Mouse (Mus musculus) lung, embryonic 16.5 days (tissue): Measurements from ENCODE around the gene March7. TPM values are rescaled to one million over a fixed set of nuclear protein-coding genes. Genes with fewer than 3 reads are reported as not detected.

Experiments used
- ATAC-seq: fragments of 200-750 bp; cut with Nextera tagmentation; 2 replicates; pipeline ENCODE4 v1.8.0; 2017; ENCODE audit warnings: low read depth, mild to moderate bottlenecking, moderate library complexity
- H3K27ac ChIP-seq: fragments of 300-500 bp; sonication (generic); 2 replicates; pipeline ENCODE4 v1.5.1; 2014; ENCODE audit warnings: mild to moderate bottlenecking, control low read depth, low read length
- H3K27me3 ChIP-seq: fragments of 300-500 bp; sonication (generic); 2 replicates; pipeline ENCODE4 v1.6.1; 2014; ENCODE audit warnings: low read depth, low read length, mixed read lengths; ENCODE audit not compliant: control insufficient read depth, insufficient read depth
- H3K36me3 ChIP-seq: fragments of 300-500 bp; sonication (generic); 2 replicates; pipeline ENCODE4 v1.6.1; 2014; ENCODE audit warnings: low read length; ENCODE audit not compliant: control insufficient read depth, insufficient read depth
- H3K4me1 ChIP-seq: fragments of 300-500 bp; sonication (generic); replicated peaks from 2 replicates; pipeline ENCODE4 v1.6.1; 2014; ENCODE audit warnings: low read length, mixed read lengths; ENCODE audit not compliant: control insufficient read depth, insufficient read depth
- H3K4me2 ChIP-seq: fragments of 300-500 bp; sonication (generic); 2 replicates; pipeline ENCODE4 v1.6.1; 2014; ENCODE audit warnings: low read depth, low read length, control low read depth
- H3K4me3 ChIP-seq: fragments of 300-500 bp; sonication (generic); 2 replicates; pipeline ENCODE4 v1.5.1; 2014; ENCODE audit warnings: mild to moderate bottlenecking, low read length, control low read depth
- H3K9ac ChIP-seq: fragments of 300-500 bp; sonication (generic); 2 replicates; pipeline ENCODE4 v1.6.1; 2014; ENCODE audit warnings: low read length, control low read depth
- H3K9me3 ChIP-seq: fragments of 300-500 bp; sonication (generic); 2 replicates; pipeline ENCODE4 v1.6.1; 2016; ENCODE audit warnings: low read length; ENCODE audit not compliant: control insufficient read depth
- WGBS: fragments of 180-500 bp; shearing (Covaris S2); extraction: QIAGEN DNeasy Blood & Tissue Kit; methylation state at CpG from one replicate; pipeline ENCODE4 v1.1.7; 2014; 5-methylcytosine and 5-hydroxymethylcytosine counted together
- polyA plus RNA-seq: library from polyadenylated mRNA; unstranded; fragments of >200 nt; fragmentation: Nextera tagmentation; extraction: Ambion mirVana; gene quantifications from 2 replicates; pipeline ENCODE4 v1.2.1, GENCODE M21; 2015

March7 gene
- 72.9 and 76.1 TPM in 2 replicates for polyA plus RNA-seq

DNA sequence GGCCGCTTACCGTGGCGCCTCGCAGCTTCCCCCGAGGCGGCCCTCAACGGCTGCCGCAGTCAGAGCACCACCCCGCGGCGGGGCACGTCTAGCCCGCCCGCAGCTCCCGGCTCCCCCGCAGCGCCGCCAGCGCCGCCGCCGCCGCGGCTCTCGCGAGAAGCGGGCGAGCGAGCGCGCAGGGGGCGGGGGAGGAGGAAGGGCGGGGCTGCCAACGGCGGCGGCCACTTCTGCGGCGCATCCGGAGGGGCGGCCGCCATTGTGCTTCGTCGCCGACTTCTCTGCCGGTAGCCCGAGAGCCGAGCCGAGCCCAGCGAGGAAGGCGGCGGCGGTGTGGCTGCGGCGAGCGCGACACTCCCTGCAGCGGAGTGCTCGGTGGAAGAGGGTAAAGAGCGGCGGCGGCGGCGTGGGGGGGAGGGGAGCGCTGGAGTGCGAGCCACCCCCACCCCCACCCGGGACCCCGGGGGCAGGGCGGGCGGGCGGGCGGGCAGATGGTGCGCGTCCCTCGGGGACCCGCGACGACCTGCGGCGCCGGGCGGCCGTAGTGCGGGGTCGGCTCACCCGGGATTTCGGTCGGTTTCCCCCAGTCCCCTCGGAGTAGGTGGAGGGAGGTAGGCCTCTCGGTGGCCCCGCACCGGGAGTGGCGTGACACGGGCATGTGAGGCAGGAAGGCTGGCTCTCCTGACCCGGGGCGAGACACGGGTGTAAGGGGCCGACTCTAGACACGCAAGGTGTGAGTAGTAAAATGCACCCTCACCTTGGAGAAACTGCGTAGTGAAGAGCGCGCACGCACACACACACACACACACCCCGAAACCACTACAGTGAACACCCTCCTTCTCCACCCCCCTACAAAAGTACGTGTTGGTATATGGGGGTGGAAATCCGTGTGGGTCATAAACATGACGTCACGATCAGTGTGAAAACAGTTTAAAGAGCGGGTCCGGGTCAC, at the start of gene March7, which contains the start of gene Baz2b:
Gene March7 (plus strand): TSS at position 185 of the 949 bp plus-strand sequence.
Gene Baz2b (minus strand): TSS at position 137 of the 949 bp plus-strand sequence.
- H3K4me2 ChIP-seq: peak within 1 kb of the TSS; percentile 75
- peak within 1 kb of the TSS; percentile 96 for H3K9ac ChIP-seq
- under 1% methylated on average over 60 of the region's 109 CpGs for WGBS
- peaks cover 5% of the 10 kb centered on the region; the same call in 1 of the 2 replicates for H3K36me3 ChIP-seq
- no peaks in the 10 kb centered on the region for H3K27me3 ChIP-seq
- no peaks in the 10 kb centered on the region for H3K9me3 ChIP-seq
- H3K4me3 ChIP-seq: peak within 1 kb of the TSS; percentile 94
- peak within 1 kb of the TSS; percentile 87 for H3K27ac ChIP-seq
- H3K4me1 ChIP-seq: peaks cover 25% of the 10 kb centered on the region
- ATAC-seq: peak; percentile 96

DNA sequence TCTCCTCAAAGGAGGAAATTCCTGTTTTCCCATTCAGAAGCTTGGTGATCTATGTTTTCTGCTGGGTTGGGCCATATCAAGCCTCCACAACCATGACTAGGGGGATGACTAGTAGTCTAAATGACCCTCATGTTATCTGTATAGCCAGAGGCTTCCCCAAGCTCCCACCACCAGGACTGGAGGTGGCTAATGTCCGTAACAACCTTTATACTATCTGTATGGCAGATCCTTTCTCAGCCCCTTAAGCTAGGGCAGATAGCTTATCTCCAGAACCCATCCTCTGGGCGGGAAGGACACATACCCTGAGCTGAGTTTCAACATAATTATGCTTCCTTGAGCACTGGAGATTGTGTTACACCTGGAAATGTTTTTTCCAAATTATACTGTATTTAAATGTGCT, 45.9 kb upstream of the March7 start:
- H3K36me3 ChIP-seq: no peaks in the 10 kb centered on the region

GRCm38 (mm10) chr2:60165679-60166078, 44.0 kb upstream of the March7 start:
- no peaks in the 10 kb centered on the region for H3K36me3 ChIP-seq
- 82% methylated on average over 11 of the region's 11 CpGs for WGBS
- H3K27ac ChIP-seq: no peak overlapping the region
- no peaks in the 10 kb centered on the region for H3K4me1 ChIP-seq
- no peak overlapping the region for H3K4me2 ChIP-seq
- no peak for ATAC-seq
- H3K9ac ChIP-seq: no peak overlapping the region
- H3K4me3 ChIP-seq: no peak overlapping the region
- no peaks in the 10 kb centered on the region for H3K9me3 ChIP-seq
- no peaks in the 10 kb centered on the region for H3K27me3 ChIP-seq

More for the DNA sequence above, 45.9 kb upstream of the March7 start:
- no peaks in the 10 kb centered on the region for H3K27me3 ChIP-seq
- no peak overlapping the region for H3K27ac ChIP-seq
- ATAC-seq: no peak
- WGBS: 79% methylated on average over 2 of the region's 2 CpGs
- no peak overlapping the region for H3K9ac ChIP-seq
- H3K9me3 ChIP-seq: no peaks in the 10 kb centered on the region
- no peaks in the 10 kb centered on the region for H3K4me1 ChIP-seq
- no peak overlapping the region for H3K4me3 ChIP-seq
- no peak overlapping the region for H3K4me2 ChIP-seq

DNA sequence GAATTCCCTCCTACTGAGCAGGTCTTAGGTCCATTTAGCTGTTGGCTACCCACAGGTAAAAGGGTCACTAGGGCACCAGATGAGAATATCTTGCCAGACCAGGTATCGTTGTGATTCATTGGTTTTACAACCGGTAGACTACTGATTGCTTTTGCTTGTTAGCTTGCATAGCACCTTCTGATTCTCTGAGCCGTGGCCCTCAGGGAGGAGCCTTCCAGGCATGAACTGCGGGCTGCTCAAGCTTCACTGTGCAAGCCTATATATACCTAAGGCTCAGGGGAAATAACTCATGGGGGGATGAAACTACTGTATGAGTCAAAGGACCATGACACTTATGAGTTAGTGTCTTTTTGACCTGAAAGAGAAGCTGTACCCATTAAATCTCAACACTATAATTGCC, 42.8 kb upstream of the March7 start:
- no peaks in the 10 kb centered on the region for H3K9me3 ChIP-seq
- no peak overlapping the region for H3K4me3 ChIP-seq
- ATAC-seq: no peak
- no peaks in the 10 kb centered on the region for H3K4me1 ChIP-seq
- WGBS: 85% methylated on average over 4 of the region's 4 CpGs
- no peak overlapping the region for H3K9ac ChIP-seq
- no peaks in the 10 kb centered on the region for H3K36me3 ChIP-seq
- no peak overlapping the region for H3K4me2 ChIP-seq
- H3K27ac ChIP-seq: no peak overlapping the region
- H3K27me3 ChIP-seq: no peaks in the 10 kb centered on the region

DNA sequence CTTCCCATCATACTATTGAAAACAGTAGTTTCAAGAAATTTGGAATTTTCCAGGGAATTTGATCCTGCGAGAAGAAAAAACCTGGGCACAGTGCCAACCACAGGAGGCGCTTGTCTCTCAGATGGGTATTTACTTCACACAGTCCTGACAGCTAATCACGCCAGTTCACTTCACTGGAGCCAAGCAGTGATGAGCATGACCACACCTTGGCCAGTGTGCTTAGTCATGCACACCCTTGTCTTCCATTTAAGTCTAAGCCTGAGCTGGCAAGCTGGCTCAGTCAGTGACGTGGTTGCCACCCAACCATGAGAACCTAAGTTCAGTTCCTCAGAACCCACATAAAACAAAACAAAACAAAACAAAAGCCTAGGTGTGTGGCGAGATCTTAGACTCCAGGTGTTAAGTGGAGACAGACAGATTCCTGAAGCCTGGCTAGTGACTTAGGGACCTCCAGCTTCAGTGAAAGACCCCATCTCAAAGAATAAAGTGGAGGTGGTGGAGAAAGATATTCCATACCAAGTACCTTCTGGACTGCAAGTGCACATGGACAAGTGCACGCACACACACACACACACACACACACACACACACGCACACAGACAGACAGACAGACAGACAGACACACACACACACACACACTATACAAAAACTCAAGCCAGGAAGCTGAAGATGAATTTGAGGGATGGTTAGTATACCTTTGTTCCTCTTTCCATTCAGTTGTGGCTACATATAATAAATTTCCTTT, 37.7 kb upstream of the March7 start:
- ATAC-seq: no peak
- H3K27me3 ChIP-seq: no peaks in the 10 kb centered on the region
- no peak overlapping the region for H3K4me3 ChIP-seq
- H3K27ac ChIP-seq: no peak overlapping the region
- 54% methylated on average over 7 of the region's 7 CpGs for WGBS
- H3K36me3 ChIP-seq: no peaks in the 10 kb centered on the region
- H3K9ac ChIP-seq: no peak overlapping the region
- no peaks in the 10 kb centered on the region for H3K4me1 ChIP-seq
- no peaks in the 10 kb centered on the region for H3K9me3 ChIP-seq
- no peak overlapping the region for H3K4me2 ChIP-seq

- WGBS: 67% methylated on average over 2 of the region's 2 CpGs
- no peaks in the 10 kb centered on the region for H3K9me3 ChIP-seq
- H3K4me3 ChIP-seq: no peak overlapping the region
These were observed 37.2 kb upstream of the March7 start for GRCm38 (mm10) chr2:60172531-60172914.

DNA sequence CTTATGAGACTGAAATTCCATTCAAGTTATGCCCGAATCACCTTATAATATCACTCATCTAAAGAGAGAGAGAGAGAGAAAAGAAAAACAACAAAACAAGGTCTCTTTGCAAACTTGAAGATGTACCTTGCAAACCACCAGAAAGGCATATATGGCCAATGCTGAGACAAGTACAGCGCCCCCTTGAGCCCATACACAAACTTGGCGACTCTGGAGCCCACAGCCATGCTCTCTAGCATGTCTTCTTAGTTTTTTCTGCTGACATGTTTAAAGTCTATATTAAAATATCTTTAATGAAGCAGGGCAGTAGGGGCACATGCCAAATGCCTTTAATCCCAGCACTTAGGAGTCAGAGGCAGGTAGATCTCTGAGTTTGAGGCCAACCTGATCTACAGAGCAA, 36.5 kb upstream of the March7 start:
- Histone ChIP-seq H3K4me1 (no peaks in the 10 kb centered on the region), H3K27ac (no peak overlapping the region), H3K9ac (no peak overlapping the region), H3K27me3 (no peaks in the 10 kb centered on the region), H3K4me2 (no peak overlapping the region), H3K36me3 (no peaks in the 10 kb centered on the region), H3K9me3 (no peaks in the 10 kb centered on the region), H3K4me3 (no peak overlapping the region)
- ATAC-seq: no peak
- 58% methylated on average over 3 of the region's 3 CpGs for whole genome bisulfite sequencing

More at GRCm38 (mm10) chr2:60172531-60172914, 37.2 kb upstream of the March7 start:
- H3K27ac ChIP-seq: no peak overlapping the region
- ATAC-seq: peak; percentile 45; the same call in 1 of the 2 replicates
- H3K27me3 ChIP-seq: no peaks in the 10 kb centered on the region
- no peak overlapping the region for H3K9ac ChIP-seq
- no peaks in the 10 kb centered on the region for H3K4me1 ChIP-seq
- no peaks in the 10 kb centered on the region for H3K36me3 ChIP-seq
- H3K4me2 ChIP-seq: no peak overlapping the region

- no peak overlapping the region for H3K4me3 ChIP-seq
- H3K4me1 ChIP-seq: no peaks in the 10 kb centered on the region
- no peaks in the 10 kb centered on the region for H3K9me3 ChIP-seq
- no peaks in the 10 kb centered on the region for H3K36me3 ChIP-seq
- no peak overlapping the region for H3K27ac ChIP-seq
- no peak overlapping the region for H3K4me2 ChIP-seq
- no peaks in the 10 kb centered on the region for H3K27me3 ChIP-seq
- 87% methylated on average over 4 of the region's 4 CpGs for WGBS
- ATAC-seq: no peak
- no peak overlapping the region for H3K9ac ChIP-seq
These were observed 36.1 kb upstream of the March7 start for GRCm38 (mm10) chr2:60173595-60173994.

GRCm38 (mm10) chr2:60175078-60175477, 34.6 kb upstream of the March7 start:
- Histone ChIP-seq H3K9me3 (no peaks in the 10 kb centered on the region), H3K27ac (no peak overlapping the region), H3K4me3 (no peak overlapping the region), H3K4me2 (no peak overlapping the region), H3K27me3 (no peaks in the 10 kb centered on the region), H3K4me1 (no peaks in the 10 kb centered on the region), H3K9ac (no peak overlapping the region), H3K36me3 (no peaks in the 10 kb centered on the region)
- WGBS: 87% methylated on average over 3 of the region's 4 CpGs
- no peak for ATAC-seq
